Mouse (Mus musculus): ENCODE results near the gene Gm20695.

Gm20695 gene

DNA sequence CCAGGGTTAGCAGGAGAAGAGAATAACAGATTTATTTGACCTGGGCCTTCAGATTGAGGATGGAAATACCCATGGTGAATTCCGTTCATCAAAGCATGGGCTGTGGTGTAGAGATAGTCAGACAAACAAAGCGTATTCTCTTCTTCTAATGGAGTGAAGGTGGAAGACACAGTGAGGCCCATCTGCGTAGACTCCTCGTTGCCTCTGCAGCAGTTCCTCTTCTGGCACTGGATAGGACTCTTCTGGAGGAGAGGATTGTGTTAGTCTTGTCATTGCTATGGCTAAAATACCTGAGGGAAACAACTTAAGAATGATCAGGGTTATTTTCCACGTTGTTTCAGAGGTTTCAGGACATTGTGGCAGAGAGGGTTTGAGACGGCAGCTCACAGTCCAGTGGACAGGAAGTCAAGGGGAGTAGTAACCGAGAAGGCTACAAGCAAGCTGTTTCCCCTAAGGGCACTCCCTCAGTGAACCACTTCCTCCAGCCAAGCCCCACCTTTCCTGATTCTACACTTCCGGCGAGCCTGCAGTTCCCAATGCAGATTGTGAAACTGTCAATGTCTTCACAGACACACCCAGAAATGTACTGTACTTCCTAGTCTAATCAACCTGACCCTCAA is 10.8 kb downstream of the Gm20695 start:
- no peak for DNase-seq (ENCODE audit: low spot score)

DNA sequence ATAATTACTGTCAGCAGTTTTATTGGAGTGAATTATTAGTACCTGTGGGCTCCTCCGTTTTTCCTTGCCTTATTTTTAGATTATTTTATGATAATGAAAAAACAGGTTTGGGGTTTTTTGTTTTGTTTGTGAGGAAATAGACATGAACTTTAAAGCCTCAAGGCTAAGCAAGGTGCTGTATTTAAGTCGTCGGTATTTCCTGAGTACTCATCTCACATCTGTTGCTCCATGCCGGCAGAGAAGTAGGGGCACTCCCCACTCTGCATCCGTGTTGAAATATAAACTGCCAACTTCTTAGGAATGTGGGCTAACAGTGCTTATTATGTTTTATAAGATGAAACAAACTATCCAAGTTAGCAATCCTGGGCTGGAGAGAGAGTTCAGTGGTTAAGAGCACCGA is 11.6 kb downstream of the Gm20695 start:
- DNase-seq (ENCODE audit: low spot score): no peak

DNA sequence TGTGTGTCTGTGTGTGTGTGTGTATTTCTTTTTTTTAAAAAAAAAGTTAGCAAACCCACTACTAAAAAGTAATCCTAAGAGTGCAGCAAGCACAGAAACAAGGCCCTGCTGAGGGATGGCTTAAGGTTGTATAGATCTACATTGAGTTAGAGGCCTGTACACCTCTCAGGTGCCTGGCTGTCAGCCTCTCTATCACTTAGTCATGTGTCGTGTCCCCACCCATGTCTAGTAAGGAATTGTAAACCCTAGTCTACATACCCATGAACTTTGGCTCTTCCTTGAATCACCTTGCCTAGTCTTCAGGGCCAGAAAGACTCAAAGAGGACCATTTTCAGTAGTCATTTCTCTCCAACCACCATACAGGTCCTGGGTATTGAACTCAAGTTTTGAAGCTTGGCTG is 12.1 kb downstream of the Gm20695 start:
- DNase-seq (ENCODE audit: low spot score): no peak

DNA sequence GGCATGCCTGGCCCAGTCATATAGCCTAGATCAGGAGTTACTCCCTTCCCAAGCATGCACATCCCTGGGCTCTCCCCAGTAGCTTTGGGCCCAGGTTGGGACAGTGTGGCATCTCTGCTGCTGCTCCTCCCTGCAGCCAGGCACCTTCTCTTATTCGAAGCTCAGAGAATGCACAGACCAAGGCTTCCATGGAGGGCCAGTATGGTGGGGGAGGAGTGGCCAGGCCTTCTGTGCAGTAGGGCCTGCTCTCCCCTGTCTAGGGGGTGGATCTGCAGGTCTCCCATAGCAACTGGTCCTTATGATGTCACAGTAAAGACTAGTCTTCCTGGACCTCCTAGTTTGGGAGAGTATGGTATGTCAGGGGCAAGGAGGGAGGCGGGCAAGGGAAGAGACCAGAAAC is 23.0 kb downstream of the Gm20695 start:
- no peak for DNase-seq (ENCODE audit: low spot score)

DNA sequence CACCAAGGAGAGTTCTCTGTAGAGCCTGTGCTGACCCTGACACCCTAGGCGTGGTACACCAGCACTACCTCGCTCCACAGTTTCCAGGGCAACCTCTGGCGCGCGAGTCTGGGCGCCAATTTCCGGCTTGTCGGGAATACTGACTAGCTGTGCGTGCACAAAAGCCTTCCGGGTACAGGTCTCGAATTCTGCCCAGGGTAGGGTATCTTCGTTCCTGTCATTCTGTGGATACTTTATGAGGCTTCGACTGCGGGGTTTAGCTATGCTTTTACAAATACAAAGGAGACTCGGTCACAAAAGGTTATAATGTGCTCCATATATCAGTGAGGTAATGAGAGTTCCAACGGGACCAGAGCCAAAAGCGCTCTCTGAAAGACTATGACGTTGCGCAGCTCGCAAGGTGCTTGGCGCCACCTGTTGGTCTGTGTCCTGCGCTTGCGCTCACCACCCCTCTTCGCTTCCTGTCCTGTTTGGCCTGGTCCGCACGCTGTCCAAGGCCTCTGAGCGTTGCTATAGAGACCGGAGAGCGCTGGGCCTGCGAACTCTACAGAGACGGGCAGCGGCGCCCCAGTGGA is 24.2 kb downstream of the Gm20695 start, which contains the start of the genes 1700037C18Rik and Cluap1:
TSS of gene 1700037C18Rik (minus strand) at position 153 of the 575 bp plus-strand sequence.
TSS of gene Cluap1 (plus strand) at position 265 of the 575 bp plus-strand sequence.
- DNase-seq (ENCODE audit: low spot score): peak; percentile 83

GRCm38 (mm10) chr16:3909118-3909517 is 24.7 kb downstream of the Gm20695 start:
- DNase-seq (ENCODE audit: low spot score): no peak

DNA sequence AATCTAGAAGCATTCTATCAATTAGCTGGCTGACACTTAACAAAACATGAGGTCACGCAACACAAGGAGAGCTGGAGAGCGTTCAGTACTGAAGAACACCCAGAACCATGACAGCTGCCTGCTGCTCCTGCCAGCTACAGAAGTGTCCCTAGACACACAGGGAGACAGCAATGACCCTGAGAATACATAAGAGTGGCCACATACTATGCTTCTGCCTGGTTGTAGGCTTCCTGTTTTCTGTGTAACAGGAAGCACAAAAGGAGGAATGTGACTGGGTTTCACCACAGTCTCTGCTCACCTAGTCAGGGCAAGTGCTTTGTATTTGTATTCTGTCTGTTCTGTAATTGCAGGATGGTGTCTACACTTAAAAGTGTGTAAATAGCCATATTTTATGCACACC is 36.3 kb downstream of the Gm20695 start:
- no peak for DNase-seq (ENCODE audit: low spot score)

- DNase-seq (ENCODE audit: low spot score): no peak
These were observed 39.1 kb downstream of the Gm20695 start for GRCm38 (mm10) chr16:3923515-3923914.

DNA sequence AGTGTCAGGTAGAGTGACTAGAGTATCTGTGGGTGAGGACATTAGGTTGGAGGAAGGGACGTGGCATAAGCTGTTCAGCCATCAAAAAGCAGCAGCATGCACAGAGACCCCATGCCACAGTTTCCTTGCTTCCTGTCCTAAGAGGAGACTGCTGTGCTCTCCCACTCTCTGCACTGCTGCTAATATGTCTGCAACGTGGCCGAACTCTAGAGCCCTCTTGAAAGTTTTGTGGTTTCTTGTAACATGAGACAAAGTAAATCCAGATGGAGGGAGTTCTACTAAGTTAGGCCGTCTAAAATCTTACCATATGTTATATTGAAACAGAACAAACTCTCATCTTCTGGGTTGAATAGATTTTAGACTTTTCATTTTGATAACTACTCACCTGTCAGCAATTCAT is 39.5 kb downstream of the Gm20695 start:
- no peak for DNase-seq (ENCODE audit: low spot score)

- DNase-seq (ENCODE audit: low spot score): no peak
These were observed 44.1 kb downstream of the Gm20695 start for GRCm38 (mm10) chr16:3928582-3928981.

DNA sequence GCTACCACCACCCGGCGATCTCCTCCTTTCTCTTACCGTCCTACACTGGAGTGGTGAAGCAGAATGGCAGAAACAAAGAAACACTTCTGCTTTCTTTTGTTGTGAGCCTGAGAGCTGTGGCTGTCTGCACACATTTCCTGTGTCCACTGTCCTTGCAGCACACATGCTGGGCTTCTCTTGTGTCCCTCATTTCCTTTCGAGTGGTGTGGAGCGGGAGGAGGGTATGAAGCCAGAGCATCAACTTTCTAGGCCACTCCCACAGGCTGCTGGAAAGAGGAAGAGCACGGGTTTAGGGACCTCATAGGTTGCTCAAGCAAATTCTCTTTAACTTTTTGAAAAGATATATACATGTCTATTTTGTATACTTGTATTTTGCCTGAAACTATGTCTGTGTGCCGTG is 44.7 kb downstream of the Gm20695 start:
- no peak for DNase-seq (ENCODE audit: low spot score)

- no peak for DNase-seq (ENCODE audit: low spot score)
These were observed 49.1 kb downstream of the Gm20695 start for GRCm38 (mm10) chr16:3933536-3933935.

DNA sequence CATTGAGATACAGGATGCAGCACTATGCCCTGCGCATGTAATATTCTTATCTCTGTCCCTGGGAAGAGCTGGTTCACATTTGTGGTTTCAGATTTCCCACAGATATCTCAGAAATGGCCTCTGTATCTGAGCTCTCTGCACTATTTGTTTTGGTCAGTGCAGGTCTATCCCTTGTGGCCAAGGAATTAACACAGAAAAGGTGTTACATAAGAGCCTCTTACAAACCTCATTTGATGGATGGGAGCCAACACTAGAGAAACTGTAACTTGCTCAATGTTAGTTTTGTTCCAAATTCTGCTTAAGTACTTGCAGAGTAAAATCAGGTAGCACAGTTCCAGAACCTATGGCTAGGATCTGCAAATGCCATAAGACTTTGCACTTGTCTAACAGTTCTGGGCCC is 49.6 kb downstream of the Gm20695 start:
- no peak for DNase-seq (ENCODE audit: low spot score)

DNA sequence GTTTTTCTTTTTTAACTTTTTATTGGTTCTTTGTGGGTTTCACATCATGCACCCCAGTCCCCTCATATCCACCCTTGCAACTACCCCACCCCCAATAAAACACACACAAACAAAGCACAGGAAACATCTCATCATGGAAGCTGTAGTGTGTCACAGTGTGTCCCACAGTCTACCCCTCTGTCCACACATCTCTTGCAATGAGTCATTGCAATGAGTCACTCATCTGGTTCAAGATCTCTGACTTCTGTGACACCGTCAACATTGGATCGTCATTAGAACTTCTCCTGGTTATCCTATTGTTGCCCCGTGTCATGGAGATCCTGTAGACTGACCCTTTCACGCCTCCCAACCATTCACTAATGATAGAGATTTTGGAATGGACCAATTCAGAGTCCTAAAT is 50.3 kb downstream of the Gm20695 start:
- no peak for DNase-seq (ENCODE audit: low spot score)

DNA sequence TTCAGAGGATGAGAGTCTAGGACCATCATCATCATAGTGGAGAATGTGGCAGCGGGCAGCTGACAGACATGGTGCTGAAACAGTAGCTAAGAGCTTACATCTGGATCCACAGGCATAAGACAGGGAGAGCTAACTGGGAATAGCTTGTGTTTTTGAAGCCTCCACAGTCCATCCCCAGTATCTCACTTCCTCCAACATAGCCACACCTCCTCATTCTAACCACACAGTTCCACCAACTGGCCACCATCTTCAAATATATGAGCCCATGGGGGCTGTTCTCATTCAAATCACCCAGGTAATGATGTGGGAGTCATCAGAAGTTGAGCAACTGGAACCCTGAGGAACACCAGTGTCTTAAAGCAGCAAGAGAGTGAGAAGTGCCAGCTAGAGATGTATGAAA is 66.7 kb downstream of the Gm20695 start:
- no peak for DNase-seq (ENCODE audit: low spot score)

- DNase-seq (ENCODE audit: low spot score): no peak
These were observed 71.9 kb downstream of the Gm20695 start for GRCm38 (mm10) chr16:3956369-3956768.

DNA sequence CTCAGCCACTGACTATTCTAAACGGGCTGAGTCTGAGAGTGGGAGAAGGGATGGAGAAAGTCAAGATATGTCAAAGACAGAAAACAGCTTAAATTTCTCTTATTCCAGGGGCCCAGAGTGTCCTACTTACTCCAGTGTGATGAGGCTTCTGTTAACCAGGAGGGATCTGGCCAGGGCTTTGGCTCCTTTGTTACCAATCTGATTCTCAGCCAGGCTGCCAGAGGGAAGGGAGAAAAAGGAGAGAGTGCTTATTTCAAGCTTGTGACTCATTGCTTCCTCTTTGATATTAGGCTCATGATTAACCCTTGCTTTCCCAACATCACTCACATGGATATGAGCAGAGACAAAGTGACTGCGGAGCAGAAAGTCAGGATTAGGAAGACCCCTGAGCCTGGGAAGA is 74.8 kb downstream of the Gm20695 start:
- DNase-seq (ENCODE audit: low spot score): no peak

- DNase-seq (ENCODE audit: low spot score): no peak
These were observed 80.5 kb downstream of the Gm20695 start for GRCm38 (mm10) chr16:3964990-3965389.

- no peak for DNase-seq (ENCODE audit: low spot score)
These were observed 81.1 kb downstream of the Gm20695 start for GRCm38 (mm10) chr16:3965534-3965933.
